Mouse (Mus musculus): ENCODE results near the gene Rsph9.

Rsph9 gene

DNA sequence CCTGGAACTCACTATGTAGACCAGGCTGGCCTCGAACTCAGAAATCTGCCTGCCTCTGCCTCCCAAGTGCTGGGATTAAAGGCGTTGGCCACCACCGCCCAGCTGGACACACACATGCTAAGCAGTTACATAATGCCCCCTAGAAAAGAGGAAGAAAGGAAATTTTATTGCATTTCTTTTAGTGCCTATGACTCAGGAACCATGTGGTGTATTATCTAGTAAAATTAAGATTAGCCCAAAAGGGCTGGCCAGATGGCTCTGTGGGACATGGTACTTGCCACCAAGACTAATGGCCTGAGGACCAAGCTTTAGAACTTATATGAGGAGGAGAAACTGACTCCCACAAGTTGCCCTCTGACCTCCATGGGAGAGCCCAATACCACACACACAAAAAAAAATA is 4.1 kb downstream of the Rsph9 start:
- no peak for DNase-seq (ENCODE audit: low spot score in 2 of 2)

DNA sequence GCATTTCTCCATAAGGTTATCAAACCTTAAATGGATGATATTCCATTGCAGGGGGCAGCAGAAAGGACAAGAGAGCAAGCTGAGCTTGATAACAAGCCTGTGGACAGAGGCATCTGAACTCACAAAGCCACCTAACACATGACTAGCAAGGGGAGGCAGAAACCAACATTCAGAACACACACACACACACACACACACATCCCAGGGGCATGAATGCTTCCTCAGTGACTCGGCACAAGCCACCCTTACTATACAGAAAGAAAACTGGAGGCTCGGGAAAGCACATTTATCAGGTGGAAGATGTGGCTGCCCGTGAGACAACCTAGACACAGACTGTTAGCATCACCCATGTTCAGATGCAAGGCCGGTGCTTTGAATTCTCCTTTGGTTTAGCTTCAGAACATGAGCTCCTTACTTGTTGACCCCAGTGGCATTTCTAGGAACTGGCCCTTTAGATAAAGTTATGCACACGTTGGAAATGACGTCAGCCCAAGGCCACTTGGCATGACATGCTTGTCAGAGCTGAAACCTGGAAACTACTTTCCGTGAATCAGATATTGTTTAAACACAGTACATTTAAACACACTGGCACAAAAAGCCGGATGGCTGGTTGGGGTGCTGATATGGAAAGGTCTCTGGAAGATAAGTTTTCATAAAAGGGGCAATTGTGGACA is 5.3 kb downstream of the Rsph9 start:
- no peak for DNase-seq (ENCODE audit: low spot score in 2 of 2)

DNA sequence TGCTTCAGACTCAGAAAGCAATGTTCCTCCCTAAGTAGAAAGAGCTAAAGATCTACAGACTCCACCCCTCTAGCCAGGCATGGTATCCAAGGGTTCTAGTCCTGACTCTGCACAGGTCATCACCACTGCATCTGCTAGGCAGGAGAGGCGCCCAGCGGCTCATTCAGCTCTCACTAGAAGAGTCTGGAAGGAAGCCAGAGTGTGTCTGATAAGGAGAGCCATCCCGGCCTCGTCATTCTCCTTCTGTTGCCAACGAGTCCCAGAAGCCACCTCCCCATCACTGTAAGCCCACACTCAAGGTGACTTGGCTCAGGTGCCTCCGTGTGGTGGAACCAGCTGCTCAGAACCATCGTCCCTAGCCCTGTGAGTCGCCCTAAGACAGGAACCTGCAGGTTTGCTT is 11.2 kb downstream of the Rsph9 start:
- no peak for DNase-seq (ENCODE audit: low spot score in 2 of 2)

DNA sequence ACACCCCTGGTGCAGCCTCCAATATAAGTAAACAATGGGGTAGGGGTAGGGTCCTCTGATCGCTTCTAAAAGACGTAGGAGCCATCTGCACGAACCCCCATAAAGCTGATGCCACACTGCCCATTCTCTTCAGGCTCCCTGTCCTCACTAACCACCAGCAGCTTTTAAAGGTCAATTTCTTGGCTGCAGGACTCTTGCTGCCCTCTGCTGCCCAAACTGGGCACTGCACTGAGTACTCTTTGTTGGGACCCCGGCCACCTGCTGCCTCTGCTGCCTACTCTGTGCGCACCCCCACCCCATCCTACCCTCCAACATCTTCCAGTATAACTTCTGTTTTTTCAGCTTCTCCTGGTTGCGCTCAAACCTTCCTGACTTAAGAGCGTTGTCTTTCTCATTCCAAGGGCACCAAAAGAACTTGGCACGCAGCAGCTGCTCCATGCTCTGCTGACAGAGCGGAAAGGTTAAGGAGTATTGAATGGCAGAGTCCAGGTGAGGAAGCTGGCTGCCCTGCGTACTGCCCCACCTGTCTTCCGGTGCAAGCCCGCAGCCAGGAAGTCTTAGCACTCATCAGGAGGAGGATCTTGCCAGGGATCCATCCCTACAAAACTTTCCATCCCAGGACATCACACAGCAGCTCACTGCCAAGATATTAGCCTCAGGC is 11.8 kb downstream of the Rsph9 start:
- peak; percentile 50 for DNase-seq (ENCODE audit: low spot score in 2 of 2)

DNA sequence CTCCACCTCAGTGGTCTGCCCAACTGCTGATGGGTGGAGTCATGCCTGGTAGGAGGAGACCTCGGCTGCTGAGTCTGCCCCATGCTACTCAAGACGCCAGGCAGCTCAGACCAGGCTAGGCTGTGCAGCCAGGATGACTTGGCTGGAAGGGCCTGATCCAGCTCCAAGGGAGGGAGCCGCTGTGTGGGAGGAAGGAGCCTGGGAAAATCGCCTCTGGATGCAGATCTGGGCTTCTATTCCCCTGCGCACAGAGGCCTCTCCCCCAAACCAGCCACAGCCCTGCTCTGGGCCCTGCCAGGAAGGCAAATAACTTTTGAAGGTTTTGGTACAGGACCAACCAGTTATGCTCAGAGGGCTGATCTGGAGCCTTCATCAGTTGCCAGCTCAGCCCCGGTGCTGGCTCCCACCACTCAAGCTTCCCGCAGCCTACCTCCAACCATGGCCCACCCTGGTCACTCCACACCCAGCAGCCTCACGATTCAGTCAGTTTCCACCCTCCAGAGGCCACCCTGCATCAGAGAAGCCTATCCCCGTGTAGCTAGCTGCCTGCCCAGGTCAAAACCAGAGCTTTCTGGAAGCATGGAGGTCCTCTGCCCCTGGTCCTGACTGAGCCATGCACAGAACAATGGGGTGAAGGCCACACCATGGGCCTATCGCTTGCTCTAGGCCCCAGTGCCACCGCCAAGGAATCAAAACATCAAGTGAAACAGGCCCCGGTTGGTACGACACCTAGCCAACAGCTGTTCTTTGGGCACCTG is 14.1 kb downstream of the Rsph9 start:
- DNase-seq (ENCODE audit: low spot score in 2 of 2), result no peak

DNA sequence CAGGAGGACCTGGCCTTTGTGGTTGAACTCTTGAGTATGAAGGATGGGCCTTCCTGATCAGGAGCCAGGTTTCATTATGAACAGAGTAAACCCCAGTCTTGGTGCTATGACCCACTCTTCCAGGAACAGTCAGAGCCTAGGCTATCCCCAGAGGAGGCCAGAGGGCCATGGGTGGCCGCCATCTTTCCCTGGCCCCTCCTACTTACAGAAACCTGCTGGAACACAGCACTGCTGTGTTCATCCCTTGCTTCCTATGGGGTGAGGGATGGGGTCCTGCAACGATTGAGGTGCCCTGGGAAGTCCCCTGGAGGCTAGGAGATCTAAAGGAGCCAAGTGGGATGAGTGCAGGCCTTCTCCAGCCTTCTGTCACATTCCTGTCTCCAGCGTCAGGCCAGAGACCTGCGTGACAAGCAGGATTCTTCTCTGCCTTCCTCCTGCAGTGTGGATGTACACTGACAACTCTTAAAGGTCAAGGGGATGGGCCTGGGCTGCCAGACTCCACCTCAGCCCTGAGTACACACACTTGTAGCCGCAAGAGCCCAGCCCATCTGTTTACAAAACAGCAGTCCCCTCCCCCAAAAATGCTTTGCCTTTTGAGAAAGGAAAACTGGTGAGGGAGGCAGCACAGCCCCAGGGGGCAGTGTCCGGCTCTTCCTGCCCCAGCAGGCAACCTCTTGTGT is 16.1 kb downstream of the Rsph9 start:
- DNase-seq (ENCODE audit: low spot score in 2 of 2), result no peak

DNA sequence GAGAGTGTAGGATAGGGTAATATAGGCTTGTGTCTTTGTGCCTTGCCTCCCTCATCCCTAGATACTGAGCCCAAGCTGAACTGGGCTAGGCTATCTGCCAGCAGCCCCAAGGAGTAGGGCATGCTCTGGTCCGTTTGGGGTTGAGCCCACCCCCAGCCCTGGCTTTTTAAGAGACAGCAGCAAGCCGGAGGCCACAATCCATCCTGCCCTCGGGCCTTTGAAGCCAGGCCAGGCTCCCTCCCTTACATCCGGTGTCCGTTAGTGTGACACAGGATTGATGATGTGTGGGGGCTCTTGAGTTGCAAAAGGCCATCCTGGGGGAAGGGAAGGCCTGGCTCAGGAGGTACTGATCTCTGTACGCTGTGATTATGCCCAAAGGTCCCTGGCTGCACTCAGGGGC is 17.4 kb downstream of the Rsph9 start:
- no peak for DNase-seq (ENCODE audit: low spot score in 2 of 2)

DNA sequence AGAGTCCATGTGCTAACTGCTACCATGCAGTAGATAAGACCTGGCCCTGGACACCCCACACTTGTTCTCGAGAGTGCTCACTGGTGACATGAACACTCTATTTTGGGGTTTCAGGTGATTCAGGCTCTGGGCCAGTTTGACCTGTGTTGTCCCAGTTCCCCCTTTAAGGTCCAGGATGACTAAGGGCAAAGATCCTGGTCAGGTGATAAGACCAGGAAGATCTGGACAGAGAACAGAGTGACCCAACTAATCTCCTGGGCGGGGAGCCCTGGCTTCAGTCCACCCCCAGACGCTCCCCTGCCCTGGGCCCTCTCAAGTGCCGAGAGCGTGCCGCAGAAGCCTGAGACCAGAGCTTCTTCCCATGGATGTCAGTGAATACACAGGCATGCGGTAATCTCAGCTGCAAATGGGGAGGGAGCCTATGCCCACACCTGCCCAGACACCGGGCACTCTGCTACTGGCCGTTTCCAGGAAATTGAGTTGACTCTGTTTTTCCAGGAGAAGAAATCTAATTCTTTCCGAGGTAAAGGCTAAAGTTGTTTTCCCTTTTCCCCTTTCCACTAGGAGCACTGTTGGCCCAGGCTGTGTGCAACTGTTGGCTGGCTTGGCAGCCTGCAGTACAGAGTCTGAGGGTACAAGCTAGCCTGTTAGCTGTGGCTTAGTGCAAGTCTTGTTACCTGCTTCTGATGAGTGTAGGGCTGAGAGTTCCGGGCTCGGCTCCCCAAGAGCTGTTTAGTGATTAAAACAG is 19.9 kb downstream of the Rsph9 start:
- no peak for DNase-seq (ENCODE audit: low spot score in 2 of 2)

DNA sequence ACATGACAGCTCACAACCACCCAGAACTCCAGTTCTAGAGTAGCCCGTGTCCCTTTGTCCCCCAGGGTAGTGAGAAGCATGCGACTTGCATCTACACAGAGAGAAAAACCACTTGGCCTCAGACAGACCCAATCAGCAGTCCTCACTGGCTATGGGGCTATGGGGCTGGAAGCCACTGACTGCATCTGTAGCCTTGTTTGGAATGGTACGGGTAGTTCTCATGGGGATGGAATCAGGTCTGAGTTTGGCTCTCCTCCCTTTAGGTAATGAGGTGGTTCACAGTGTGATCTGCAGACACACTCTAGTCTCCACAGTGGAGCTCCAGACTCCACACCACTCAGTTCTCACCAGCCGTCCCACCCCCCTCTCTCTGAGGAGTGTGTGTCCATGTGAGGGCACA is 20.7 kb downstream of the Rsph9 start:
- no peak for DNase-seq (ENCODE audit: low spot score in 2 of 2)

DNA sequence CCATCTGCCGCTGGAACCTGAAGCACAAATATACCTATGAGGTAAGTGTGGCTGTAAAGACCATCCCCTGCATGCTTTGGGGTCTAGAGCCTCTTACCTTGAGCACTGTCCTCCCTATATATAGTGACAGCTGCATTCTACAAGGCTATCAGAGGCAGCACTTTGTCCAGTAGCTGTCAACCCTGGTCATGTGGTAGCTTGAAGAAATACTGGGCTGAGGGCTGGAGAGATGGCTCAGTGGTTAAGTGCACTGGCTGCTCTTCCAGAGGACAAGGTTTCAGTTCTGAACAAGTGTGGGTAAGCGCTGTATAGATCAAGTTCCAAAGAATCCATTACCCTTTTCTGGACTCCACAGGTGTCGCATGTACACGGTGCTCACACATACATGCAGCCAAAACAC is 21.2 kb downstream of the Rsph9 start:
- no peak for DNase-seq (ENCODE audit: low spot score in 2 of 2)

DNA sequence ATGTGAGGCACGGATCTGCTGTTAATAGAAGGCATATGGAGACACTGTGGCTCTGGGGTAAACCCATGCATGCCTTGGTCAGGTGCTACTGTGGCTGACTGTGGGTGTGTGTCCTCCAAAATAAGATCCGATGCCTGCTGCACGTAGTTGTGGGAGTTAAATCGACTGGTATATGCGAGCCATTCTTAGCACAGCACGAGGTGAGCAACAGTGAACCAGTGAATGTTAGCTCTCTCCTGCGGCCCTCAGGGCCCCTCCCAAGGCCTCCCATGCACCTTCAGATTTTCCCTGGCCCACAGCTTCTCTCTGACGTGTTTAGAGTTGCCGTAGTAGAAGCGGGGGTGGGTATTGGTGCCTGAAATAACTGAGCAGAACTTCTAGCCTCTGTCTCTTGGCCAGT is 24.4 kb downstream of the Rsph9 start:
- peak; percentile 45 to 75 for DNase-seq (ENCODE audit: low spot score in 2 of 2)

DNA sequence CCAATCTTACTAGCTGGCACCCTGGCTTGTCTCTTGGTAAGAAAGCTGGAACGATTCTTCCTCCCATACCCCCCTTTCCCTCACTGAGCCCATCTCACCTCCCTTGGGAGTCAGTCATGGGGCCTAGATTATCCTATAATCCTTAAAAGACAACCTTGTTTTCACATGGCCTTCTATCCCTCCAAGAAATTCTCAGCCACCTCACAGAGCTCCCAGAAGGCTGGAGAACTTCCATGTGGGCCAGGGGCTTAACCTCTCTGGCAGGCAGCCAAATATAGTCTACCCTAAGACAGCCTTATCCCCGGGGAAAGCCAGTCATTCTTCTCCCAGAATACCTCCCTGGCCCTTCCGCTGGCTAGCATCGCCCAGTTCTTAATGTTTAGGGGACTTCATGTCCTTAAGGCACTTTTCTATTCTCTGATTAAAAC is 25.6 kb downstream of the Rsph9 start:
- no peak for DNase-seq (ENCODE audit: low spot score in 2 of 2)

DNA sequence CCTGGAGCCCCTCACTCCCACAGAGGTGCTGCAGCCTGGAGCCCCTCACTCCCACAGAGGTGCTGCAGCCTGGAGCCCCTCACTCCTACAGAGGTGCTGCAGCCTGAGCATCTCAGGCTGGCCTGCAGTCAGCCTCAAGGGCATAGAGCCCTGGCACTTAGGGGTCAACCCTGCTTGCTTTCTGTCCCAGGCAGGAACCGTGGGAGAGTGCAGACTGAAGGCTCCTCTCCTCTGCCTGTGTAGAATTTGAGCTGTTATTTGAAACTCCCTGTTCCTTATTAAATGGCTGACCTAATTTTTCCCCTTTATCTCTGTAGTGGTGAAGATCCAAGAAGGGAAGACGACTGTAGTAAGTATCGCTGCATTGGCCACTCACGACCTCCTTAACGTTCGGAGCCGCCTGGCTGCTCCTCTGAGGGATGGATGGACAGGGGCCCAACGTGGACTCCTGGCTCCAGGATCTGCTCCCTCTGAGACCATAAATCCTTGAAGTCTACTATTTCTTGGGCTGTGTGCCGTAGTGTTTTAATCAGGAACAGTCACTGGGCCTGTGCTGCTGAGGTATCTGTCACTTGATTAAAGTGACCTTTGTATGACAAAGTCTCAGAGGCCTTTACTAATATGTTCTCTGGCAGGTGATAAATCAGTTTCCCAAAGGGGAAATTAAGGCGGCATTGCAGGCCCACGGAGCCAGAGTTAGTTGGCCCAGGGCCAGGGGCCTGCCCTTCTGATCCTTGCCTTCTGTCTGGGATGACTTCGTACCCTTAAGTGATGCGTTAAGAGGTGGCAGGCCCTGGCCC is 26.2 kb downstream of the Rsph9 start:
- no peak for DNase-seq (ENCODE audit: low spot score in 2 of 2)

DNA sequence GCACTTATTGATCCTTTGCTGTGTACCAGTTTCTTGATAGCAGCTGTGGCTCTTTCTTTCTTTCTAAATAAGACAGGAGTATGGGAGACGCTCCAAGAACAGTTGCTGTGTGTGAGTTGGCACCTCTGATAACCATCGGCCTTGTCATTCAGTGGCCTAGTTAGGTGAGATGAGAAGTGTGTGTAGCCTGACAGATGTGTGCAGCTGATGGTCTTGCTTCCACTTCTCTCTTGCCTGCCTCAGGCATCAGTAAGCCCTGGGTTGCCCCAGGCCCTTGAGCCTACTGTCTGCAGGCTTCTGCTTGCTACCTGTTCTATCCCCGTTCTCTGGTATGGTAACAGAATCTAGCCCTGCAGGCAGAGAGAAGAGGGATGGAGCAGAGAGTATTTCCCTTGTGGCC is 27.1 kb downstream of the Rsph9 start:
- DNase-seq (ENCODE audit: low spot score in 2 of 2), result no peak

DNA sequence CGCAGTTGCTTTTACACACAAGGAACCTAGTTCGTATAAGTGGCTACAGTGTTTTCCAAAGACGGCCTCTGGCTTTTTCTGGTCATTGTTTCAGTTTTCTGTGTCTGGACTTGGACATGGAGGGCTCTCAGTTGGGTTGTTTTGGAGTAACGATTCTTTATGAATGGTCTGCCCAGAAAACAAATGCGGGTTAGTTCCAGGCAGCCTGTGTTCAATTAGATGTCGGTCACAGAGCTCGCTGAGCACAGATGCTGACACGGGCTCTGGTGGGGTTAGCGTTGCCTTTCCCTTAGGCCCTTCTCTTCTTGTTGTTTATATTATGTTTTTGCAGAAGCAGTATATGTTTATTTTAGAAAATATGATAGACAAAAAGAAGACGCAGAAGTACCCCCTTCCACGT is 27.9 kb downstream of the Rsph9 start:
- no peak for DNase-seq (ENCODE audit: low spot score in 2 of 2)

DNA sequence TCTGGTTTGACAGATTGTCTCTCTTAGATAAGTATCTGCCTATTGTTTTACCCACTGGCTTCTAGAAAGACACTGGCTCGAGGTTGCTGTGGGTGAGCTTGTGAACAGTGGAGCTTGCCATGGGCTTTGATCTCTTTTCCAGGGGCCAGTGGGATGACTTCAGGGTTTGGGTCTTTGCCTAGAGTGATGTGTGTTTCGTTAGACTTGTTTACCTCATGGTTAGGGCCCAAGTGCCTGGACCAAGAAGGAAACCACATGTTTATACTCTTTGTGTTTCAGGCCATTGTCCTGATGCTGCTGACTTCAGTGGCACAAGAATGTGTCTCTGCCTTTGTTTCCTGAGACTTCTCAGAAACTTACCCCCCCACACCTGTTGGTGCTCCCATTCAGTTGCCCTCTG is 28.5 kb downstream of the Rsph9 start:
- DNase-seq (ENCODE audit: low spot score in 2 of 2), result no peak

DNA sequence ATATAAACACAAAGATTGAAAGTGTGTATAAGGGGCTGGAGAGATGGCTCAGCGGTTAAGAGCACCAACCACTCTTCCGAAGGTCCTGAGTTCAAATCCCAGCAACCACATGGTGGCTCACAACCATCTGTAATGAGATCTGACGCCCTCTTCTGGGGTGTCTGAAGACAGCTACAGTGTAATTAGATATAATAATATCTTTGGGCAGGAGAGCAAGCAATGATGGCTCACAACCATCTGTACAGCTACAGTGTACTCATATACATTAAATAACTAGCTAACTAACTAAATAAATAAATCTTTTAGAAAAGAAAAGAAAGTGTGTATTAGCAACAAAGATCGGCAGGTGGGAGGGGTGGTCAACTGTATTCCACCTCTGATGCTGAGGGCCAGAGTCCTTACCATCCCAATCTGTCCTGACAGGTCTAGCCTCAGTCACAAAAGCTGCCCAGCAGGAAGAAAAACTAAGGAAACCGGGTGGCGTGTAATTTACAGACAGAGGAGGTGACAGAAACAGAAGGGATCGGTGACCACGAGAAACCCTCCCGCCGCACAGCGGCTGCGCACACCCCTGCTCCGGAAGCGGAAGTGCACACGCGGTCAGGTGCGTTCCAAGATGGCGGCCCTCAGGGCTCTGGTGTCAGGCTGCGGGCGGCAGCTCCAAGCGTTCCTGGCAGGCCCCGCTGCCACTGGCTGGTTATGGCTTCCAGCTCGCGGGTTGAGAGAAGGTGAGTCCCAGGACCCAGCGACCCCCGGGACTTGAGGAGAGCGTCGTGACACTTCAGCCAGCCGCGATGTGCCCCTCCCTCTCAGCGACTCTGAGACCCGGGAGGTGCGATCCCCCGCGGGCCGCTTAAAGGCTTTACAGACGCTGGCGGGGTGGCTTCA is 33.4 kb downstream of the Rsph9 start, which contains the start of gene Mrps18a:
Gene Mrps18a (plus strand): TSS at position 585 of the 888 bp plus-strand sequence.
- DNase-seq (ENCODE audit: low spot score in 2 of 2), result peak; percentile 79

DNA sequence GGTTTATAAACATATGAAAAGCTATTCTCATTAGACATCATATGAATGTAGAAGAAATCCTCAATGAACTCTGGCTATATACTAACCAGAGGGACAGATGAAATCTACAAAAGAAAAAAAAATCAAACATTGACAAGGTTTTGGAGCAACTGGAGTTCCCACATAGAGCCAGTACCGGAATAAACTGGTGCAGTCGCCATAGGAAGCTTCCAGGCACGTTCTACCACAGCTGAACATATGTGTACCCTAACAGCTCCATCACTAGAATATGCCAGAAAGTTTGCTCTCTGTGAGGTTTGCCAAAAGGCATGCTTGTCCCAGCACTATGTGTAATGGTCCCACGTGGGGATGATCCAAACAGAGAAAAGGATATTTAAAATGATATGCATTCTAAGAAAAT is 35.7 kb downstream of the Rsph9 start:
- DNase-seq (ENCODE audit: low spot score in 2 of 2), result no peak

DNA sequence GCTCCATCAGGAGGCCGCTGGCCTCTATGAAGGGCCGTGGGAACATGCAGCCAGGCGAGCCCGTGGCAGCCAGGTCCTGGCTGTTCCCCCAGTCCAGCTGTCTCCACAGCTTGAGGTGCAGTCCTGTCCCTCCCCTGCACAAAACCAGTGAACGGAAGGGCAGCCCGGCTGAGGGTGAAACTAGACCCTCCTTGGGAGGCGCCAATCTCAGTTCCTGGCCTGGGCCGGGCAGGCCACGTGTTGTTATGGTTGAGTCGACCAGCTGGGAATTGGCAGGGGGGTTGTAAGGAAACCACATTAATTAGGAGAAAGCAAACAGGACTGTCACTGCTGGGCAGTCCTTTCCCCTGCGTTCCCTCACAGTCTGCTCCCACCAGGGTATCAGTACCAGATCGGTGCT is 39.5 kb downstream of the Rsph9 start:
- DNase-seq (ENCODE audit: low spot score in 2 of 2), result no peak
